Mouse (Mus musculus): Measurements from ENCODE around the gene Zbtb5. TPM values are rescaled to one million over a fixed set of nuclear protein-coding genes. Genes with fewer than 3 reads are reported as not detected.

The Zbtb5 gene
- polyA plus RNA-seq, 1 experiment: 9.5 TPM

DNA sequence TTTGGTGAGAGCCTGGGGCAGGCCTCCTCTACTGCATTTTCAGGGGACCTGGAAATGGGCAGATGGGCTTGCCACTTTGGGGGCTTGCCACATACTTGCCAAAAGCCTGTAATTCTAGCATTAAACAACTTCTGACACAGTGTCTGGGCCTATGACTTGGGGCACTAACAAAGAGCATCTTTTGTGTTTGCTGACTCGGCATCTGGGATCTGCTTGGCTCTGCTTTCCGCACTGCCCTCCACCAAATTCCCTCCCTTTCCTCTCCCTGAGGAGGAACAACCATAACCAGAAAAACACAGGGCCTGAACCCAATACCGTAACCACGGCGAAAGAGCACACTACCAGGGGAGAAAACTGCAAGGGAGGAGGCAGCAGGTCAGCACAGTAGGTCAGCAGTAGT is 21.7 kb downstream of the Zbtb5 start:
- TF ChIP-seq POLR2A (IDR thresholded peaks at IDR 0.05; ENCODE audit: low read depth, low read length): no peak
- no peak for TF ChIP-seq CTCF (IDR thresholded peaks at IDR 0.05; ENCODE audit: borderline replicate concordance, insufficient read depth, low read length)
- H3K4me3 ChIP-seq (ENCODE audit: insufficient read depth, low read length): no peak overlapping the region
- H3K27ac ChIP-seq (ENCODE audit: insufficient read depth, low read length): no peak overlapping the region

DNA sequence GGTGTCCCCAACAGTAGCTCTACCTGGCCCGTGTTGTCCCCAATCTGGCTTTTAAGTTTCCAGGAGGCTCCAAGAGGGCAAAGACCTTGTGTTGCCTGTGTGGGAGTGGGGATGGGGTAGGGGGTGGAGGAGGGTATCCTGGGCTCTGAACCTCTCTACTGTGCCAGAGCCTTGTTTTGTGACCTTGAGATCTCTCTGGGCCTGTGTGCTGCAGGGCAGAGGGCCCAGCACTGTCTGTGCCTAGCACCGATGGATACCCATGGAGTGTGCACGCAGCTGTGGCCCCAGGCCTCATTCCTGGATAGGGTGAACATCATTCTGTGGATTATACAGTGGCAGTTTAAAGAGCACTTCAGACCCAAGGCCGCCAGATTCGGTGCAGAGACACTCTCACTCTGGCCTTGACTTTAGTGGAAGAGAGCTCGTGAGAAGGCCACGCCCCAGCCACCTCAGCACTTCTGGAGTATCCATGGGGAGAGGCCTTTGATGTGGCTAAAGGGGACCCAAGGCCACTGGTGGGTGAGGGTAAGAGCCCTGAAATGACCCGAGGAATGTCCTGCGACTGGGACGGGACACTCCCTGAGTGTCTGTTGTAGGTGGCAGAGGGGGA is 29.0 kb downstream of the Zbtb5 start:
- no peak overlapping the region for H3K27ac ChIP-seq (ENCODE audit: insufficient read depth, low read length)
- TF ChIP-seq POLR2A (IDR thresholded peaks at IDR 0.05; ENCODE audit: low read depth, low read length) (no peak), CTCF (IDR thresholded peaks at IDR 0.05; ENCODE audit: borderline replicate concordance, insufficient read depth, low read length) (no peak)
- H3K4me1 ChIP-seq (ENCODE audit: control insufficient read depth, insufficient read depth, low read length): no peaks in the 10 kb centered on the region; the same call in 1 of the 2 replicates
- H3K4me3 ChIP-seq (ENCODE audit: insufficient read depth, low read length): no peak overlapping the region

More for the DNA sequence above, 21.7 kb downstream of the Zbtb5 start:
- no peaks in the 10 kb centered on the region for H3K4me1 ChIP-seq (ENCODE audit: control insufficient read depth, insufficient read depth, low read length)

DNA sequence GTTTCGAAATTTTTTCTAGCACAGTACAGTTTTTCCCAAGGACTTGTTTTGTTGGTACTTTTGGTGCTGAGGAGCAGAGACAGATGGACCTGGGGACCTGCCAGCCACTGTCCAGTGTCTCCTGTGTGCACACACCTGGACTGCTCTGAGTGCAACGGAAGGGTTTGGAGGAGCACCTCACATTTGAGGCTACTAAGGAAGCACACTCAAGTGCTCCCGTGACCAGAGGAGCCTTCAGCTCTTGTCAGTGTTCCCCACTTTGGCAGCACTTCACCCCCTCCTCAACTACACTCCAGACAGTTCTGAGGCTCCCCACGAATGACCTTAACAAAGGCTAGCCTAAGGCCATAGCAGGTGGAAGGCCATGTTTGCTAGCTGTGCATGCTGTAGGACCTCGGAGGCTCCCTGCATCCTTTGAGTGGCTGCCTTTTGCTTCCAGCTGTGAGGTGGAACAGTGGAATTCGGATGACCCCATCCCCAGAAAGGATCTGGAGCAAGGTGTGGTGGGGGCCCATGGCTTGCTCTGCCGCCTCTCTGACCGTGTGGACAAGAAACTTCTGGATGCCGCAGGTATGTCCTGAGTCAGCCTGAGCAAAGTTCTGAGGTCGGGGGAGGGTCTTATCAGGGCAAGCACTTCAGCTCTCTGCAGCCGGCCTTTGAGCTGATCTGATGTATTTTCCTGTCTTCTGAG is 29.6 kb downstream of the Zbtb5 start:
- H3K4me3 ChIP-seq (ENCODE audit: insufficient read depth, low read length): 0 out of 2 replicates have a peak overlapping the region, but pooled peaks have one; percentile 65
- no peak overlapping the region for H3K27ac ChIP-seq (ENCODE audit: insufficient read depth, low read length)
- H3K4me1 ChIP-seq (ENCODE audit: control insufficient read depth, insufficient read depth, low read length): no peaks in the 10 kb centered on the region; the same call in 1 of the 2 replicates
- TF ChIP-seq CTCF (IDR thresholded peaks at IDR 0.05; ENCODE audit: borderline replicate concordance, insufficient read depth, low read length) (no peak), POLR2A (IDR thresholded peaks at IDR 0.05; ENCODE audit: low read depth, low read length) (no peak)

DNA sequence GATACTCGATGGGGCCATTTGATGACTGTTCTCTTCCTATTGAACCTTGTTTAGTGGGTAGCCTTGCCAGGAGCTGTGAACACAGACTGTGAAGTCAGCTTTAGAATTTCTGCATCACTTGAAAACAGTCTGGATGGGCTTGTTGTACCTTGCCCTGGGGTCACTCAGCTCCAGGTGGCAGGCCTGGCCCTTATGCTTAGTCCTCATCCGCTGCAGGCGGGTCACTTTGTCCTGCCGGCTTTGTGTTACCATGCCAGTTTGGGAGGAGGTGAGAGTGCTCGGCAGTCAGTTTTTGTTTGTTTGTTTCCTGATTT is 30.3 kb downstream of the Zbtb5 start:
- Histone ChIP-seq H3K4me3 (ENCODE audit: insufficient read depth, low read length) (peak overlapping the region; percentile 65), H3K4me1 (ENCODE audit: control insufficient read depth, insufficient read depth, low read length) (no peaks in the 10 kb centered on the region; the same call in 1 of the 2 replicates), H3K27ac (ENCODE audit: insufficient read depth, low read length) (no peak overlapping the region)
- TF ChIP-seq POLR2A (IDR thresholded peaks at IDR 0.05; ENCODE audit: low read depth, low read length) (no peak), CTCF (IDR thresholded peaks at IDR 0.05; ENCODE audit: borderline replicate concordance, insufficient read depth, low read length) (no peak)

DNA sequence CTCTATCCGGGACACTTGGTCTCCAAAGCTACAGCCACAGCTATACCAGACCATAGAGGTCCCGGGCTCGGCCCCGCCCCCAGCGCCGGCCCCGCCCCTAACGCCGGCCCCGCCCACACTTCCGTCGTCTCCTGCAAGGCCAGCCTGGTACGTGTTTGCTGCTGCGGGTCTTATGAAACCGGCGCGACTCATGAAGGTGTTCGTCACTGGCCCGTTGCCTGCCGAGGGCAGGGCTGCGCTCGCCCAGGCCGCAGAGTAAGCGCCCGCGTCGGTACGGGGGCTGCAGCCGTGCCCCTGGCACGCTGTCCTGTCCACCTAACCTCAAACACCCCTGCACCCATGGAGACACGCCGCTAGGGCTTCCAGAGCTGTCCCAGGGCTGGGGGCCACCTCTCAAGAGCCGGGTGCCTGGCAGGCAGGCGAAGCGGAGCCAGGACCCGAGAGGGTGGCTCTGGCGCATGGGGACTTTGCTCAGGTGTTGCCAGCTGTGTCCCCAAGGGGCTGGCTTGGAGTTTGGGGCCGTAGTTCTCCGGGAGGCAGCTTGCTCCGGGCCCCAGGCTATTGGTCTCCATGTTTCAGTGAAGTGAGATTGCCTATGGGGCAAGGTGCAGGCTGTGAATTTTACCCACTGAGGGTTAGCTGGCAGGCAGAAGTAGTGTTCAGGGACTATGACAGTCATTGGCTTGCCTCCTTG is 30.8 kb downstream of the Zbtb5 start, which contains the start of gene Grhpr:
Gene Grhpr (plus strand): TSS at position 116 of the 694 bp plus-strand sequence.
- H3K4me1 ChIP-seq (ENCODE audit: control insufficient read depth, insufficient read depth, low read length): no peaks in the 10 kb centered on the region; the same call in 1 of the 2 replicates
- H3K4me3 ChIP-seq (ENCODE audit: insufficient read depth, low read length): peak within 1 kb of the TSS; percentile 65
- no peak within 1 kb of the TSS for H3K27ac ChIP-seq (ENCODE audit: insufficient read depth, low read length)
- TF ChIP-seq CTCF (IDR thresholded peaks at IDR 0.05; ENCODE audit: borderline replicate concordance, insufficient read depth, low read length) (no peak), POLR2A (IDR thresholded peaks at IDR 0.05; ENCODE audit: low read depth, low read length) (peak; percentile 91)

DNA sequence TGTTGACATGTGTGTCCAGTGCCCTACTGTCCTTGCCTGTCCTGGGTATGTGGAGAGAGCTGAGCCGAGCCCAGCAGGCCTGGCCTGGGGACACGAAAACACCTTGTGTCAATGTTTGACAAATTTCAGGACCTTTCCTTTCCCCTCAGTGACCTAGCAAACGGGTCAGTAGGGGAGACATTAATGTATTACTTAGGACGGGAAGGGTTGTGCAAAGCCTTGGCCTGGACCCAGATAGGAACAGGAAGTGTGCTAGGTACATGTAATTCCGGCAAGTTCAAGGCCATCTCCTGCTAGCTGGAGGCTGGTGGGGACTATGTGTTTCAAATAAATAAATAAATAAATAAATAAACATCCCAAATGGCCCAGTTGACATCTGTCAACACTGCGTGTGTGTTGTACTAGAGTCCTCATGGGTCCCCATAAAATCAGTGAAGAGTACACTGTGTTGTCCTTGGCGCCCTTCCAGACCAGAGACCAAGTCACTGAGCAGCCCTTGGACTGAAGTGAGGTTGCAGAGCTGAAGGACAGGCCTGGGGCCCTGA is 32.3 kb downstream of the Zbtb5 start:
- no peak for TF ChIP-seq CTCF (IDR thresholded peaks at IDR 0.05; ENCODE audit: borderline replicate concordance, insufficient read depth, low read length)
- TF ChIP-seq POLR2A (IDR thresholded peaks at IDR 0.05; ENCODE audit: low read depth, low read length): no peak
- H3K4me3 ChIP-seq (ENCODE audit: insufficient read depth, low read length): no peak overlapping the region
- no peak overlapping the region for H3K27ac ChIP-seq (ENCODE audit: insufficient read depth, low read length)
- no peaks in the 10 kb centered on the region; the same call in 1 of the 2 replicates for H3K4me1 ChIP-seq (ENCODE audit: control insufficient read depth, insufficient read depth, low read length)

DNA sequence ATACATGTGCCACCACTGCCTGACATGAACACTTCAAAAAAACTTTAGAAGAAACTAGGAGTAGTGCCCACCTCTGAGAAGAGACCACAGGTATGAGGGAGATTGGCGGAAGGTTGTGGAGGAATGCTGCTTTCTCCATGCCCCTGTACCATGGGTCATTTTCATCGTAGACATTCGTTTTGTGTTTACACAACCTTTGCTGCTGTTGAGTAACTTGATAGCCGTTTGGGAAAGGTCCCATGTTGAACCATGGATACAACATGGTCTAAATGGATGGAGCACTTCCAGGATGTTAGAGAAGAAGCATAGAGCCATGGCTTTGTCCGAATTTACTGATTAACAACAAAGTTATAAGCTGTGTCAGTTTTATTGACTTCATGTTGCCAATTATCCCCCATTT is 34.0 kb downstream of the Zbtb5 start:
- Histone ChIP-seq H3K4me1 (ENCODE audit: control insufficient read depth, insufficient read depth, low read length) (no peaks in the 10 kb centered on the region; the same call in 1 of the 2 replicates), H3K27ac (ENCODE audit: insufficient read depth, low read length) (no peak overlapping the region), H3K4me3 (ENCODE audit: insufficient read depth, low read length) (no peak overlapping the region)
- TF ChIP-seq CTCF (IDR thresholded peaks at IDR 0.05; ENCODE audit: borderline replicate concordance, insufficient read depth, low read length): no peak
- TF ChIP-seq POLR2A (IDR thresholded peaks at IDR 0.05; ENCODE audit: low read depth, low read length): no peak

DNA sequence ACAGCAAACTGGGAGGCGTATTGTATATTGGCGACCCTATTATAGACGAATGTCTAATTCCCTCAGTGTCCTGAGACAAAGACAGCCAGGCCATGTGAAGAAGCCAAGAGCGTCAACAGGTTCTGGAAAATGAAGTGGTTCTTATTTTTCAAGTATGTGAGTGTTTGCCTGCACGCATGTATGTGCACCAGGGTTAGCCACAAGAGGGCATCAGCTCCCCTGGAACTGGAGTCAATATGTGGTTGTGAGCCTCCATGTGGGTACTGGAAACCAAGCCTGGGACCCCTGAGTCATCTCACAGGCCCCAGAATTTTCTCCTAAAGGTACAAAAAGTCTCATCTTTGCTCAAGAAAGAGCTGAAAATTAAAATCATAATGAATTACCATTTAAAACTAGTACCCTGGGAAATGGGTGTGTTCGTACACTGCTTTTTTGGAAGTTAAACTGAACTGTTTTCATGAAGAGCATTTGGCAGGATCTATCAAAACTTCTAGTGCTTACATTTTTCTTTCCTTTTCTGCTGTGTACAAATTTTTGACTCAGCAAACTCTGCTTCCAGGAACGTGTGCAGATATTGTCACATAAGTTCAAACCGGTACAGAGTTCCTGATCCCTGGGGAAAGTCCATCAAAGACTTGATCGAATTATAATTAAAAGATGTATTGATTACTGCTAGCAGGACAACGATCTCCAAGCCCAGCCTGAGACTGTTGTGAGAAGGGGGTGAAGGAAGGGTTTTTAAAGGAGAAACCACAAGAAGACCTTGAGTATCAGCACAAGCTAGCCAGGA is 35.1 kb downstream of the Zbtb5 start:
- no peak overlapping the region for H3K27ac ChIP-seq (ENCODE audit: insufficient read depth, low read length)
- TF ChIP-seq POLR2A (IDR thresholded peaks at IDR 0.05; ENCODE audit: low read depth, low read length): no peak
- peak; percentile 5; the same call in 1 of the 2 replicates for TF ChIP-seq CTCF (IDR thresholded peaks at IDR 0.05; ENCODE audit: borderline replicate concordance, insufficient read depth, low read length)

DNA sequence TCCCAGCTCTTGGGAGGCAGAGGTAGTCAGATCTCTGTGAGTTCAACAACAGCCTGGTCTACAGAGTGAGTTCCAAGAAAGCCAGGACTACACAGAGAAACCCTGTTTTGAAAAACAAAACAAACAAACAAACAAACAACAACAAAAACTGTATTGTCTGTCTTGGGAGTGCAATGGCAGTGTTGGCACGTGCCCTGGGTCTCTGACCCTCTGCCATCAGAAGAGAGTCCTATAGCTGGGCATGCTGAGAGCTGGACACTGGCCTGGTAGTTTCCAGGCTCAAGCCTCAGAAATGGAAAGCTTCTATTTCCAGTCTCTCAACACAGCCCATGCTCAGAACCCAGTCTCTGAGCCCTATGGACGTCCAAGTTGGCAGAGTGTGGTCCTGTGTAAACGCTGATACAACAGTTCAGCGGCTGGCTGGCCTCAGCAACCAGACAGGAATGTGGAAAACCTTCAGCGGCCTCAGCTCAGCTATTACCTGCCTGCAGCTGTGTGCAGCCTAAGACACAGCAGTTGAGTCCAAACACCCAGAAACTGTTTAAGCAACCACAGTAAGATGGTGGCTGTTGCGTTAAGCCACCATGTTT is 36.1 kb downstream of the Zbtb5 start:
- TF ChIP-seq CTCF (IDR thresholded peaks at IDR 0.05; ENCODE audit: borderline replicate concordance, insufficient read depth, low read length) (no peak), POLR2A (IDR thresholded peaks at IDR 0.05; ENCODE audit: low read depth, low read length) (no peak)
- Histone ChIP-seq H3K4me3 (ENCODE audit: insufficient read depth, low read length) (no peak overlapping the region), H3K4me1 (ENCODE audit: control insufficient read depth, insufficient read depth, low read length) (no peaks in the 10 kb centered on the region), H3K27ac (ENCODE audit: insufficient read depth, low read length) (no peak overlapping the region)

More for the DNA sequence above, 35.1 kb downstream of the Zbtb5 start:
- Histone ChIP-seq H3K4me3 (ENCODE audit: insufficient read depth, low read length) (no peak overlapping the region), H3K4me1 (ENCODE audit: control insufficient read depth, insufficient read depth, low read length) (no peaks in the 10 kb centered on the region)
